Mouse (Mus musculus) lung, embryonic 14.5 days (tissue): ENCODE data around the gene Olfr1034. TPM values are rescaled to one million over a fixed set of nuclear protein-coding genes. Genes with fewer than 3 reads are reported as not detected.
"Not testable (repeated sequence)": the region's sequence is repeated elsewhere in the genome, so short reads cannot be mapped to it uniquely, and the experiment has no call there.

Source experiments
- ATAC-seq: fragments of 200-750 bp; cut with Nextera tagmentation; 2 replicates; pipeline ENCODE4 v1.8.0; 2017; ENCODE audit warnings: mild to moderate bottlenecking, moderate TSS enrichment, moderate library complexity; ENCODE audit not compliant: insufficient read depth
- DNase-seq: peaks from one replicate; pipeline ENCODE4 v3.0.0-alpha.2; 2015
- H3K27ac ChIP-seq: fragments of 300-500 bp; sonication (generic); 2 replicates; pipeline ENCODE4 v1.5.1; 2014; ENCODE audit warnings: low read depth, mild to moderate bottlenecking, moderate library complexity
- H3K27me3 ChIP-seq: fragments of 300-500 bp; sonication (generic); 2 replicates; pipeline ENCODE4 v1.6.1; 2014; ENCODE audit warnings: low read length, control low read depth; ENCODE audit not compliant: insufficient read depth
- H3K36me3 ChIP-seq: fragments of 300-500 bp; sonication (generic); 2 replicates; pipeline ENCODE4 v1.6.1; 2014; ENCODE audit warnings: control low read depth; ENCODE audit not compliant: insufficient read depth
- H3K4me1 ChIP-seq: fragments of 300-500 bp; sonication (generic); 2 replicates; pipeline ENCODE4 v1.6.1; 2014; ENCODE audit warnings: antibody characterized with exemption, control low read depth; ENCODE audit not compliant: insufficient read depth
- H3K4me2 ChIP-seq: fragments of 300-500 bp; sonication (generic); 2 replicates; pipeline ENCODE4 v1.6.1; 2014; ENCODE audit warnings: mild to moderate bottlenecking
- H3K4me3 ChIP-seq: fragments of 300-500 bp; sonication (generic); 2 replicates; pipeline ENCODE4 v1.5.1; 2014; ENCODE audit warnings: low read depth, low read length
- H3K9ac ChIP-seq: fragments of 300-500 bp; sonication (generic); 2 replicates; pipeline ENCODE4 v1.6.1; 2014
- H3K9me3 ChIP-seq: fragments of 300-500 bp; sonication (generic); 2 replicates; pipeline ENCODE4 v1.6.1; 2016; ENCODE audit warnings: low read depth, low read length, control low read depth
- CTCF ChIP-seq: IDR thresholded peaks from 2 replicates; pipeline ENCODE4 v1.5.1; 2016; ENCODE audit warnings: antibody characterized with exemption, low read depth
- WGBS: fragments of 180-500 bp; shearing (Covaris S2); extraction: QIAGEN DNeasy Blood & Tissue Kit; methylation state at CpG from one replicate; pipeline ENCODE4 v1.1.7; 2014; 5-methylcytosine and 5-hydroxymethylcytosine counted together
- polyA plus RNA-seq: library from polyadenylated mRNA; unstranded; fragments of >200 nt; fragmentation: Nextera tagmentation; extraction: Ambion mirVana; gene quantifications from 2 replicates; pipeline ENCODE4 v1.2.1, GENCODE M21; 2014

Gene Olfr1034
- polyA plus RNA-seq = not detected in 2 replicates

- ATAC-seq (no peak), DNase-seq (no peak)
- Histone ChIP-seq H3K4me1 (no peaks in the 10 kb centered on the region), H3K9me3 (no peaks in the 10 kb centered on the region), H3K27me3 (no peaks in the 10 kb centered on the region), H3K36me3 (no peaks in the 10 kb centered on the region), H3K9ac (no peak within 1 kb of the TSS), H3K27ac (no peak within 1 kb of the TSS), H3K4me2 (no peak within 1 kb of the TSS), H3K4me3 (no peak within 1 kb of the TSS)
- no peak for TF ChIP-seq CTCF
These were observed at the start of gene Olfr1034 for GRCm38 (mm10) chr2:86045561-86045960. Gene Olfr1034, plus strand, starts transcription at chr2:86045861.

- Histone ChIP-seq H3K27ac (no peak within 1 kb of the TSS), H3K4me3 (no peak within 1 kb of the TSS), H3K9ac (no peak within 1 kb of the TSS), H3K4me2 (no peak within 1 kb of the TSS), H3K4me1 (no peaks in the 10 kb centered on the region), H3K36me3 (no peaks in the 10 kb centered on the region), H3K27me3 (no peaks in the 10 kb centered on the region), H3K9me3 (no peaks in the 10 kb centered on the region)
- 79% methylated on average over 7 of the region's 7 CpGs for WGBS
- DNase-seq (no peak), ATAC-seq (no peak)
- TF ChIP-seq CTCF = no peak
These were observed 40.4 kb upstream of the Olfr1034 start, which contains the start of gene Olfr1032 for GRCm38 (mm10) chr2:86005240-86005639. Gene Olfr1032, plus strand, starts transcription at chr2:86005540.

- H3K9me3 ChIP-seq, H3K9ac ChIP-seq, H3K4me1 ChIP-seq, ATAC-seq, H3K36me3 ChIP-seq, H3K27me3 ChIP-seq, H3K27ac ChIP-seq: not testable (repeated sequence)
- Histone ChIP-seq H3K4me2 (peak within 1 kb of the TSS; percentile 51), H3K4me3 (peak within 1 kb of the TSS; percentile 22)
- WGBS = 0% methylated on average over 10 of the region's 11 CpGs
- peak; percentile 71 for DNase-seq
These were observed 25.3 kb upstream of the Olfr1034 start, which contains the start of gene Olfr1033 for GRCm38 (mm10) chr2:86020406-86020805. Gene Olfr1033, plus strand, starts transcription at chr2:86020633.

- ATAC-seq, H3K4me3 ChIP-seq, H3K27ac ChIP-seq, DNase-seq, H3K9me3 ChIP-seq, H3K27me3 ChIP-seq, H3K9ac ChIP-seq, H3K4me1 ChIP-seq, H3K4me2 ChIP-seq, H3K36me3 ChIP-seq: not testable (repeated sequence)
- 30% methylated on average over 3 of the region's 9 CpGs for WGBS
These were observed 24.1 kb upstream of the Olfr1034 start for GRCm38 (mm10) chr2:86021518-86021917.

- not testable (repeated sequence) for H3K9ac ChIP-seq, H3K9me3 ChIP-seq, DNase-seq, H3K27me3 ChIP-seq, ATAC-seq, H3K27ac ChIP-seq, H3K4me2 ChIP-seq, H3K4me3 ChIP-seq, H3K4me1 ChIP-seq, H3K36me3 ChIP-seq
These were observed 5.1 kb downstream of the Olfr1034 start for GRCm38 (mm10) chr2:86050777-86051176.

GRCm38 (mm10) chr2:86063766-86064165 lies 18.1 kb downstream of the Olfr1034 start:
- H3K4me1 ChIP-seq, ATAC-seq, H3K27me3 ChIP-seq, H3K9me3 ChIP-seq, H3K36me3 ChIP-seq, DNase-seq, H3K9ac ChIP-seq, H3K27ac ChIP-seq, H3K4me3 ChIP-seq, H3K4me2 ChIP-seq: not testable (repeated sequence)
- WGBS = 97% methylated on average over 2 of the region's 2 CpGs

- no peaks in the 10 kb centered on the region for H3K9me3 ChIP-seq
- no peak for DNase-seq
- no peak overlapping the region for H3K27ac ChIP-seq
- H3K9ac ChIP-seq = no peak overlapping the region
- H3K36me3 ChIP-seq = no peaks in the 10 kb centered on the region
- ATAC-seq = no peak
- no peak overlapping the region for H3K4me2 ChIP-seq
- H3K4me1 ChIP-seq = no peaks in the 10 kb centered on the region
- no peak overlapping the region for H3K4me3 ChIP-seq
- WGBS = 95% methylated on average over 8 of the region's 8 CpGs
- TF ChIP-seq CTCF = no peak
- no peaks in the 10 kb centered on the region for H3K27me3 ChIP-seq
These were observed 24.5 kb downstream of the Olfr1034 start for GRCm38 (mm10) chr2:86070189-86070588.

GRCm38 (mm10) chr2:86073692-86074091 lies 28.0 kb downstream of the Olfr1034 start, which contains the start of gene Olfr1036:
Gene Olfr1036, plus strand, starts transcription at chr2:86073992.
- not testable (repeated sequence) for H3K4me2 ChIP-seq, H3K27ac ChIP-seq, H3K9ac ChIP-seq, H3K36me3 ChIP-seq, H3K4me1 ChIP-seq, H3K9me3 ChIP-seq, H3K4me3 ChIP-seq, ATAC-seq, DNase-seq, H3K27me3 ChIP-seq

- WGBS = 92% methylated on average over 1 of the region's 1 CpGs
- H3K27ac ChIP-seq, H3K27me3 ChIP-seq, H3K4me2 ChIP-seq, H3K4me1 ChIP-seq, H3K36me3 ChIP-seq, H3K9me3 ChIP-seq, H3K9ac ChIP-seq, ATAC-seq, H3K4me3 ChIP-seq, DNase-seq: not testable (repeated sequence)
These were observed 34.8 kb downstream of the Olfr1034 start for GRCm38 (mm10) chr2:86080478-86080877.
